Mouse (Mus musculus) B cell, adult (primary cell): ENCODE measurements around the gene 3830417A13Rik. TPM values are rescaled to one million over a fixed set of nuclear protein-coding genes. Genes with fewer than 3 reads are reported as not detected.

Source experiments
- total RNA-seq: library from RNA; stranded (reverse); gene quantifications from 4 replicates; pipeline ENCODE4 v1.2.4, GENCODE M21; 2023; ENCODE audit not compliant: inconsistent age

The 3830417A13Rik gene
- not detected in 4 replicates for total RNA-seq

GRCm38 (mm10) chrX:64173248-64173647 is at the start of gene 3830417A13Rik:
TSS of gene 3830417A13Rik (plus strand) at chrX:64173548.

GRCm38 (mm10) chrX:64152098-64152497 is 21.2 kb upstream of the 3830417A13Rik start, which contains the start of gene Gm6760:
TSS of gene Gm6760 (minus strand) at chrX:64152198.

Other genes starting within 250 kb of the 3830417A13Rik start
- not detected in 4 replicates for gene Gm6760, start 21.4 kb upstream of the 3830417A13Rik start, total RNA-seq
- gene Slitrk4, start 103.4 kb downstream of the 3830417A13Rik start, total RNA-seq: not detected in 4 replicates